Mouse (Mus musculus) thymus, postnatal 0 days (tissue): ENCODE measurements around the gene Tjp3. TPM values are rescaled to one million over a fixed set of nuclear protein-coding genes. Genes with fewer than 3 reads are reported as not detected.

Source experiments
- DNase-seq: peaks from one replicate; pipeline ENCODE4 v3.0.0-alpha.2; 2015; ENCODE audit warnings: low spot score
- polyA plus RNA-seq: library from polyadenylated mRNA; unstranded; fragments of >200 nt; fragmentation: Nextera tagmentation; extraction: Ambion mirVana; gene quantifications from 2 replicates; pipeline ENCODE4 v1.2.1, GENCODE M21; 2015

Tjp3 gene
- polyA plus RNA-seq: 7.8 and 9.3 TPM in 2 replicates

GRCm38 (mm10) chr10:81291511-81292104 is at the start of gene Tjp3:
TSS of gene Tjp3 (minus strand) at chr10:81291581.
- DNase-seq: no peak

- no peak for DNase-seq
Measured at GRCm38 (mm10) chr10:81340551-81341332, 49.4 kb upstream of the Tjp3 start.

- DNase-seq: no peak
Measured at GRCm38 (mm10) chr10:81336558-81336957, 45.2 kb upstream of the Tjp3 start.

GRCm38 (mm10) chr10:81335393-81336340 is 44.3 kb upstream of the Tjp3 start:
- DNase-seq: no peak

- no peak for DNase-seq
Measured at GRCm38 (mm10) chr10:81334324-81334723, 42.9 kb upstream of the Tjp3 start.

- DNase-seq: no peak
Measured at GRCm38 (mm10) chr10:81332277-81332676, 40.9 kb upstream of the Tjp3 start.

GRCm38 (mm10) chr10:81330007-81330406 is 38.6 kb upstream of the Tjp3 start:
- no peak for DNase-seq

GRCm38 (mm10) chr10:81329194-81329975 is 38.0 kb upstream of the Tjp3 start:
- DNase-seq: peak; percentile 89

- DNase-seq: peak; percentile 81
Measured at GRCm38 (mm10) chr10:81328386-81328785, 37.0 kb upstream of the Tjp3 start, which contains the start of gene Tbxa2r. TSS of gene Tbxa2r (plus strand) at chr10:81328731.

- no peak for DNase-seq
Measured at GRCm38 (mm10) chr10:81327959-81328358, 36.6 kb upstream of the Tjp3 start.

- peak; percentile 19 for DNase-seq
Measured at GRCm38 (mm10) chr10:81326858-81327257, 35.5 kb upstream of the Tjp3 start.

- DNase-seq: no peak
Measured at GRCm38 (mm10) chr10:81325781-81326180, 34.4 kb upstream of the Tjp3 start.

GRCm38 (mm10) chr10:81325176-81325575 is 33.8 kb upstream of the Tjp3 start:
- DNase-seq: no peak

GRCm38 (mm10) chr10:81323791-81324530 is 32.6 kb upstream of the Tjp3 start:
- DNase-seq: no peak

- no peak for DNase-seq
Measured at GRCm38 (mm10) chr10:81323141-81323775, 31.9 kb upstream of the Tjp3 start.

GRCm38 (mm10) chr10:81322444-81322843 is 31.1 kb upstream of the Tjp3 start:
- no peak for DNase-seq

- no peak for DNase-seq
Measured at GRCm38 (mm10) chr10:81321436-81321835, 30.1 kb upstream of the Tjp3 start.

- peak; percentile 100 for DNase-seq
Measured at GRCm38 (mm10) chr10:81320550-81321347, 29.4 kb upstream of the Tjp3 start, which contains the start of gene Cactin. TSS of gene Cactin (plus strand) at chr10:81321103.
